ENCODE assay signal across 22 mouse cellular contexts in the genomic region with DNA sequence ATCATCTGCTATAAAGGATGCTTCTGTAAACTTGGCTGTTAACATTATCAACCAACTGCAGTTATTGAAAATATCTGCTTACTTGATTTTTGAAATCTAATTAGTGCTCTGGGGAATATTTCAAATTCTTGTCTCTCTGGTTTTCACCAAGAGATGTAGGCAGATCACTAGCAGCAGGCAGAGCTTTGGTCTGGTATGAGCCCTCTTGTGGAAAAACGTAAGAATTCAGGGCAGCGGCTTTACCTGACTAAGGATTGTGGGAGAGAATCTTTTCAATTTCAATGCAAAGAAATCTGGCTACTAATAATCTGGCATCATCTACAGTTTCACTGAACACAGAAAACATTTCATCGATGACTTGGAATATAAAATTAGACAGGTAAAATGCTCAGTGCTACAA.
A peak's percentile ranks its signal among the peaks of the same experiment; 100 is the strongest.
DNase-seq lines count a peak whose midpoint lies in the region; ATAC-seq and TF ChIP-seq lines count a peak whose summit lies in the region.
"Had no signal": no experiment of that assay in that cellular context is flagged by ENCODE, and none has a peak within 500 bp of the region (broad histone marks: within the 10 kb centered on the region; RNA-seq: fewer than 3 reads in every experiment).

No protein-coding gene starts in this region.

- H3K9ac ChIP-seq in intestine, postnatal 0 days (ENCODE audit: low read depth, low read length) = no peak overlapping the region
- no peak overlapping the region for H3K9ac ChIP-seq in intestine, embryonic 16.5 days (ENCODE audit: low read depth, low read length)
- H3K9ac ChIP-seq in midbrain, embryonic 14.5 days (replicated peaks; ENCODE audit: low read length) = no peak overlapping the region
- no peak overlapping the region for H3K9ac ChIP-seq in midbrain, embryonic 16.5 days (ENCODE audit: low read depth, low read length)
- H3K9ac ChIP-seq: intestine, embryonic 15.5 days; midbrain, embryonic 12.5 days had no signal

- H3K27me3 ChIP-seq in intestine, postnatal 0 days (replicated peaks; ENCODE audit: control insufficient read depth, insufficient read depth, low read length) = no peaks in the 10 kb centered on the region
- no peaks in the 10 kb centered on the region for H3K27me3 ChIP-seq in intestine, embryonic 16.5 days (replicated peaks; ENCODE audit: control insufficient read depth, insufficient read depth, low read length)
- no peaks in the 10 kb centered on the region for H3K27me3 ChIP-seq in midbrain, embryonic 14.5 days (ENCODE audit: control insufficient read depth, insufficient read depth, low read length)
- no peaks in the 10 kb centered on the region for H3K27me3 ChIP-seq in midbrain, embryonic 16.5 days (ENCODE audit: control insufficient read depth, insufficient read depth, low read depth, low read length)
- H3K27me3 ChIP-seq: intestine, embryonic 15.5 days; midbrain, embryonic 12.5 days had no signal

- peak; percentile 19 to 27 for DNase-seq in cerebellum, postnatal 14 days
- no peak for DNase-seq in cerebellum, adult 11-12 months
- peak; percentile 72 for DNase-seq in midbrain, embryonic 14.5 days
- DNase-seq in retina, postnatal 1 day = peak; percentile 12
- DNase-seq in ovary, postnatal 10 days (ENCODE audit: low spot score) = no peak
- DNase-seq: adrenal gland, postnatal 25 days; cerebellum, adult 9-11 months; heart, adult 11 months; kidney, postnatal 10 days; lung, adult 2 months; thymus, postnatal 25 days had no signal

- H3K4me1 ChIP-seq in intestine, postnatal 0 days (replicated peaks; ENCODE audit: control insufficient read depth, insufficient read depth, low read length) = no peaks in the 10 kb centered on the region
- H3K4me1 ChIP-seq in intestine, embryonic 16.5 days (ENCODE audit: control insufficient read depth, insufficient read depth, low read length) = no peaks in the 10 kb centered on the region
- no peaks in the 10 kb centered on the region for H3K4me1 ChIP-seq in midbrain, embryonic 14.5 days (ENCODE audit: control insufficient read depth, insufficient read depth, low read length)
- H3K4me1 ChIP-seq in midbrain, embryonic 16.5 days (ENCODE audit: control insufficient read depth, insufficient read depth, low read length) = 0 out of 2 replicates have a peak, but pooled peaks cover 2% of the 10 kb centered on the region
- H3K4me1 ChIP-seq: intestine, embryonic 15.5 days; limb, embryonic 10.5 days; midbrain, embryonic 12.5 days had no signal

- H3K27ac ChIP-seq in intestine, postnatal 0 days (ENCODE audit: low read depth, low read length) = no peak overlapping the region
- no peak overlapping the region for H3K27ac ChIP-seq in intestine, embryonic 16.5 days (ENCODE audit: low read length)
- no peak overlapping the region for H3K27ac ChIP-seq in midbrain, embryonic 14.5 days (replicated peaks; ENCODE audit: low read depth, low read length)
- no peak overlapping the region for H3K27ac ChIP-seq in midbrain, embryonic 16.5 days (ENCODE audit: low read length)
- H3K27ac ChIP-seq: hindbrain, embryonic 10.5 days; intestine, embryonic 15.5 days; limb, embryonic 10.5 days; macrophage; midbrain, embryonic 12.5 days had no signal

- H3K36me3 ChIP-seq in intestine, postnatal 0 days (ENCODE audit: control insufficient read depth, insufficient read depth) = no peaks in the 10 kb centered on the region
- no peaks in the 10 kb centered on the region for H3K36me3 ChIP-seq in intestine, embryonic 16.5 days (ENCODE audit: control insufficient read depth, insufficient read depth, low read length)
- no peaks in the 10 kb centered on the region for H3K36me3 ChIP-seq in midbrain, embryonic 14.5 days (ENCODE audit: control insufficient read depth, insufficient read depth, low read length)
- H3K36me3 ChIP-seq in midbrain, embryonic 16.5 days (ENCODE audit: control insufficient read depth, insufficient read depth, low read length) = no peaks in the 10 kb centered on the region
- H3K36me3 ChIP-seq: hindbrain, embryonic 10.5 days; intestine, embryonic 15.5 days; limb, embryonic 10.5 days; midbrain, embryonic 12.5 days had no signal

- WGBS in intestine, postnatal 0 days = 61% methylated on average over 3 of the region's 3 CpGs
- WGBS in intestine, embryonic 16.5 days = 68% methylated on average over 3 of the region's 3 CpGs
- WGBS in midbrain, embryonic 14.5 days = 65% methylated on average over 3 of the region's 3 CpGs
- WGBS in midbrain, embryonic 16.5 days = 55% methylated on average over 3 of the region's 3 CpGs

- no peak for ATAC-seq in intestine, postnatal 0 days
- ATAC-seq in intestine, embryonic 16.5 days = no peak
- no peak for ATAC-seq in midbrain, embryonic 14.5 days (ENCODE audit: low FRiP score, low TSS enrichment)
- no peak for ATAC-seq in midbrain, embryonic 16.5 days
- ATAC-seq: activated CD4-positive, CD25-positive, alpha-beta regulatory T cell, adult 4 months; forebrain, embryonic 16.5 days; intestine, embryonic 15.5 days had no signal

- H3K9me3 ChIP-seq in intestine, postnatal 0 days (ENCODE audit: control insufficient read depth) = no peaks in the 10 kb centered on the region
- H3K9me3 ChIP-seq in intestine, embryonic 16.5 days (ENCODE audit: control insufficient read depth, low read length) = no peaks in the 10 kb centered on the region
- no peaks in the 10 kb centered on the region for H3K9me3 ChIP-seq in midbrain, embryonic 14.5 days (ENCODE audit: control insufficient read depth, low read length)
- no peaks in the 10 kb centered on the region for H3K9me3 ChIP-seq in midbrain, embryonic 16.5 days (replicated peaks; ENCODE audit: control insufficient read depth, low read length, poor library complexity, severe bottlenecking)
- H3K9me3 ChIP-seq: hindbrain, embryonic 10.5 days; intestine, embryonic 15.5 days; limb, embryonic 10.5 days; midbrain, embryonic 12.5 days had no signal

- H3K4me3 ChIP-seq in intestine, postnatal 0 days (ENCODE audit: low read depth, low read length) = no peak overlapping the region
- H3K4me3 ChIP-seq in intestine, embryonic 16.5 days (ENCODE audit: low read length) = no peak overlapping the region
- no peak overlapping the region for H3K4me3 ChIP-seq in midbrain, embryonic 14.5 days (replicated peaks; ENCODE audit: low read depth, low read length)
- no peak overlapping the region for H3K4me3 ChIP-seq in midbrain, embryonic 16.5 days (ENCODE audit: low read depth, low read length)
- H3K4me3 ChIP-seq: hindbrain, embryonic 10.5 days; intestine, embryonic 15.5 days; limb, embryonic 10.5 days; midbrain, embryonic 12.5 days had no signal

- 0 out of 2 replicates have a peak, but pooled peaks have one; percentile 11 for TF ChIP-seq CTCF in intestine, postnatal 0 days (IDR thresholded peaks at IDR 0.05; ENCODE audit: low read depth)

- H3K4me2 ChIP-seq in intestine, postnatal 0 days (replicated peaks; ENCODE audit: low read depth) = no peak overlapping the region
- no peak overlapping the region for H3K4me2 ChIP-seq in intestine, embryonic 16.5 days (ENCODE audit: low read depth, low read length)
- no peak overlapping the region for H3K4me2 ChIP-seq in midbrain, embryonic 14.5 days (ENCODE audit: low read length)
- H3K4me2 ChIP-seq in midbrain, embryonic 16.5 days (ENCODE audit: low read length) = no peak overlapping the region
- H3K4me2 ChIP-seq: intestine, embryonic 15.5 days; liver, embryonic 11.5 days; midbrain, embryonic 12.5 days had no signal

Comparison
In these comparisons a context has a peak if more than half of its experiments do, and no peak if none do; other contexts are left out.
1. DNase-seq: peak in cerebellum, postnatal 14 days (2 of 2), midbrain, embryonic 14.5 days (single experiment) and retina, postnatal 1 day (single experiment); none in cerebellum, adult 11-12 months (single experiment) and ovary, postnatal 10 days (single experiment).